Mouse (Mus musculus) heart, embryonic 13.5 days (tissue): ENCODE data around the gene Adra1b. TPM values are rescaled to one million over a fixed set of nuclear protein-coding genes. Genes with fewer than 3 reads are reported as not detected.

Experiments
- ATAC-seq: fragments of 200-750 bp; cut with Nextera tagmentation; 2 replicates; pipeline ENCODE4 v1.8.0; 2017; ENCODE audit warnings: moderate TSS enrichment; ENCODE audit not compliant: insufficient number of reproducible peaks, low FRiP score, low TSS enrichment; ENCODE audit errors: extremely low read depth
- H3K27ac ChIP-seq: fragments of 300-500 bp; sonication (generic); replicated peaks from 2 replicates; pipeline ENCODE4 v1.5.1; 2015; ENCODE audit warnings: moderate library complexity, mild to moderate bottlenecking, inconsistent platforms
- H3K27me3 ChIP-seq: fragments of 300-500 bp; sonication (generic); replicated peaks from 2 replicates; pipeline ENCODE4 v1.6.1; 2015; ENCODE audit warnings: mild to moderate bottlenecking, inconsistent platforms
- H3K36me3 ChIP-seq: fragments of 300-500 bp; sonication (generic); 2 replicates; pipeline ENCODE4 v1.6.1; 2015; ENCODE audit warnings: mild to moderate bottlenecking, inconsistent platforms
- H3K4me1 ChIP-seq: fragments of 300-500 bp; sonication (generic); 2 replicates; pipeline ENCODE4 v1.6.1; 2015; ENCODE audit warnings: inconsistent platforms
- H3K4me2 ChIP-seq: fragments of 300-500 bp; sonication (generic); 2 replicates; pipeline ENCODE4 v1.6.1; 2015; ENCODE audit warnings: inconsistent platforms, mild to moderate bottlenecking, moderate library complexity
- H3K4me3 ChIP-seq: fragments of 300-500 bp; sonication (generic); 2 replicates; pipeline ENCODE4 v1.5.1; 2015; ENCODE audit warnings: moderate library complexity, mild to moderate bottlenecking, inconsistent platforms
- H3K9ac ChIP-seq: fragments of 300-500 bp; sonication (generic); 2 replicates; pipeline ENCODE4 v1.6.1; 2015; ENCODE audit warnings: inconsistent platforms, mild to moderate bottlenecking, moderate library complexity
- H3K9me3 ChIP-seq: fragments of 300-500 bp; sonication (generic); 2 replicates; pipeline ENCODE4 v1.6.1; 2016; ENCODE audit warnings: inconsistent platforms
- WGBS: fragments of 180-500 bp; shearing (Covaris S2); methylation state at CpG from one replicate; pipeline ENCODE4 v1.1.7; 2015; ENCODE audit warnings: mixed read lengths; 5-methylcytosine and 5-hydroxymethylcytosine counted together
- polyA plus RNA-seq: library from polyadenylated mRNA; unstranded; fragments of >200 nt; fragmentation: Nextera tagmentation; extraction: Ambion mirVana; gene quantifications from 2 replicates; pipeline ENCODE4 v1.2.1, GENCODE M21; 2015

Adra1b gene
- polyA plus RNA-seq, 1 experiment from 2014 or later = 5.8 TPM

- Histone ChIP-seq H3K9ac (no peak overlapping the region), H3K27me3 (no peaks in the 10 kb centered on the region), H3K4me3 (no peak overlapping the region), H3K27ac (no peak overlapping the region), H3K36me3 (no peaks in the 10 kb centered on the region), H3K4me1 (peaks cover 26% of the 10 kb centered on the region), H3K4me2 (no peak overlapping the region), H3K9me3 (no peaks in the 10 kb centered on the region)
- 68% methylated on average over 8 of the region's 8 CpGs for WGBS
- ATAC-seq = no peak
These were observed 26.3 kb upstream of the Adra1b start for GRCm38 (mm10) chr11:43927133-43927815.

GRCm38 (mm10) chr11:43926163-43926562 lies 25.2 kb upstream of the Adra1b start:
- Histone ChIP-seq H3K4me3 (no peak overlapping the region), H3K27me3 (no peaks in the 10 kb centered on the region), H3K4me1 (peaks cover 26% of the 10 kb centered on the region), H3K27ac (no peak overlapping the region), H3K4me2 (no peak overlapping the region), H3K9ac (no peak overlapping the region), H3K36me3 (no peaks in the 10 kb centered on the region), H3K9me3 (no peaks in the 10 kb centered on the region)
- WGBS = 55% methylated on average over 6 of the region's 6 CpGs
- no peak for ATAC-seq

- Histone ChIP-seq H3K4me2 (no peak overlapping the region), H3K4me3 (no peak overlapping the region), H3K27me3 (no peaks in the 10 kb centered on the region), H3K9ac (no peak overlapping the region), H3K4me1 (peaks cover 26% of the 10 kb centered on the region), H3K36me3 (no peaks in the 10 kb centered on the region), H3K27ac (no peak overlapping the region), H3K9me3 (no peaks in the 10 kb centered on the region)
- WGBS = 20% methylated on average over 6 of the region's 6 CpGs
- ATAC-seq = peak; percentile 42; the same call in 1 of the 2 replicates
These were observed 24.6 kb upstream of the Adra1b start for GRCm38 (mm10) chr11:43925584-43925983.

- Histone ChIP-seq H3K4me1 (peaks cover 14% of the 10 kb centered on the region), H3K36me3 (no peaks in the 10 kb centered on the region), H3K27me3 (no peaks in the 10 kb centered on the region), H3K4me3 (no peak overlapping the region), H3K9me3 (no peaks in the 10 kb centered on the region), H3K9ac (no peak overlapping the region), H3K27ac (no peak overlapping the region), H3K4me2 (no peak overlapping the region)
- no peak for ATAC-seq
- WGBS = 64% methylated on average over 2 of the region's 2 CpGs
These were observed 20.7 kb upstream of the Adra1b start for GRCm38 (mm10) chr11:43921701-43922100.

- Histone ChIP-seq H3K9me3 (no peaks in the 10 kb centered on the region), H3K27me3 (no peaks in the 10 kb centered on the region), H3K27ac (no peak overlapping the region), H3K4me3 (no peak overlapping the region), H3K9ac (no peak overlapping the region), H3K4me2 (no peak overlapping the region), H3K4me1 (peaks cover 6% of the 10 kb centered on the region), H3K36me3 (no peaks in the 10 kb centered on the region)
- WGBS = 66% methylated on average over 7 of the region's 7 CpGs
- no peak for ATAC-seq
These were observed 18.6 kb upstream of the Adra1b start for GRCm38 (mm10) chr11:43919492-43920055.

GRCm38 (mm10) chr11:43914552-43915447 lies 13.8 kb upstream of the Adra1b start:
- peak overlapping the region; percentile 40; the same call in 1 of the 2 replicates for H3K27ac ChIP-seq
- no peaks in the 10 kb centered on the region; the same call in 1 of the 2 replicates for H3K9me3 ChIP-seq
- H3K9ac ChIP-seq = no peak overlapping the region
- peaks cover 18% of the 10 kb centered on the region for H3K4me1 ChIP-seq
- no peaks in the 10 kb centered on the region for H3K36me3 ChIP-seq
- ATAC-seq = no peak
- H3K27me3 ChIP-seq = no peaks in the 10 kb centered on the region
- 33% methylated on average over 12 of the region's 12 CpGs for WGBS
- peak overlapping the region; percentile 14 for H3K4me2 ChIP-seq
- H3K4me3 ChIP-seq = no peak overlapping the region

GRCm38 (mm10) chr11:43912136-43912888 lies 11.3 kb upstream of the Adra1b start:
- H3K36me3 ChIP-seq = no peaks in the 10 kb centered on the region
- 64% methylated on average over 16 of the region's 16 CpGs for WGBS
- H3K27ac ChIP-seq = no peak overlapping the region
- no peak overlapping the region for H3K4me3 ChIP-seq
- H3K9ac ChIP-seq = no peak overlapping the region
- no peak overlapping the region for H3K4me2 ChIP-seq
- ATAC-seq = no peak
- H3K27me3 ChIP-seq = no peaks in the 10 kb centered on the region
- H3K9me3 ChIP-seq = no peaks in the 10 kb centered on the region; the same call in 1 of the 2 replicates
- peaks cover 18% of the 10 kb centered on the region for H3K4me1 ChIP-seq

- H3K4me1 ChIP-seq = peaks cover 18% of the 10 kb centered on the region
- no peaks in the 10 kb centered on the region; the same call in 1 of the 2 replicates for H3K9me3 ChIP-seq
- no peaks in the 10 kb centered on the region for H3K27me3 ChIP-seq
- H3K36me3 ChIP-seq = no peaks in the 10 kb centered on the region
- H3K4me2 ChIP-seq = no peak overlapping the region
- no peak overlapping the region for H3K27ac ChIP-seq
- no peak overlapping the region for H3K9ac ChIP-seq
- 75% methylated on average over 6 of the region's 6 CpGs for WGBS
- H3K4me3 ChIP-seq = no peak overlapping the region
- no peak for ATAC-seq
These were observed 10.6 kb upstream of the Adra1b start for GRCm38 (mm10) chr11:43911646-43912045.

- no peak overlapping the region for H3K27ac ChIP-seq
- H3K4me2 ChIP-seq = no peak overlapping the region
- ATAC-seq = no peak
- H3K4me3 ChIP-seq = no peak overlapping the region
- H3K4me1 ChIP-seq = no peaks in the 10 kb centered on the region
- no peaks in the 10 kb centered on the region for H3K36me3 ChIP-seq
- no peaks in the 10 kb centered on the region for H3K9me3 ChIP-seq
- no peaks in the 10 kb centered on the region for H3K27me3 ChIP-seq
- WGBS = 66% methylated on average over 10 of the region's 10 CpGs
- H3K9ac ChIP-seq = no peak overlapping the region
These were observed 2.3 kb upstream of the Adra1b start for GRCm38 (mm10) chr11:43903351-43903750.

GRCm38 (mm10) chr11:43899696-43900095 lies 1.3 kb downstream of the Adra1b start:
- Histone ChIP-seq H3K4me3 (no peak overlapping the region), H3K9ac (no peak overlapping the region), H3K9me3 (no peaks in the 10 kb centered on the region), H3K4me1 (no peaks in the 10 kb centered on the region), H3K27ac (no peak overlapping the region), H3K4me2 (no peak overlapping the region), H3K36me3 (no peaks in the 10 kb centered on the region), H3K27me3 (no peaks in the 10 kb centered on the region)
- 79% methylated on average over 2 of the region's 2 CpGs for WGBS
- no peak for ATAC-seq

- Histone ChIP-seq H3K9ac (no peak overlapping the region), H3K4me3 (no peak overlapping the region), H3K36me3 (no peaks in the 10 kb centered on the region), H3K9me3 (no peaks in the 10 kb centered on the region), H3K4me1 (peaks cover 6% of the 10 kb centered on the region), H3K27ac (no peak overlapping the region), H3K27me3 (no peaks in the 10 kb centered on the region), H3K4me2 (no peak overlapping the region)
- no peak for ATAC-seq
- 48% methylated on average over 2 of the region's 2 CpGs for WGBS
These were observed 5.7 kb downstream of the Adra1b start for GRCm38 (mm10) chr11:43895323-43895722.
